Mouse (Mus musculus): Measurements from ENCODE around the gene Rgs7. TPM values are rescaled to one million over a fixed set of nuclear protein-coding genes. Genes with fewer than 3 reads are reported as not detected.

Rgs7 gene
- polyA plus RNA-seq, 1 experiment from 2014 or later, result 0.53 TPM

DNA sequence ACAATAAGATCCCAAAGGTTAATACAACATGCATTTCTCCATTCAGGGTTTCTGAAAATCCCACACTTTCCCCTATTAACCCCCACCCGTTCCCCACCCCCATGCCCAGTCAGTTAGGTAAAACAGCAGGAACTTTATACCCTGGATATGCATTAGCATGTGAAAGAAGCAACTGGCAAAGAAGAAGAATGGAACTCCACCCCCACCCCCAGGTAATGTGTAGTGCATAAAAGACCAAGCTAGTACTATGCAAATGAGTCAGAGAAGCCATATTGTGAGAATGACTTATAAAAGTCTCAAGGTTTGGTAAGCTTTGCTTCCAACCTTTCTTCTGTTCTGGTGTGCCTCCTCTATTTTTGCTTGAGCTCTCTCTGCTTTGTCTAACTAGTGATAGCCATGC is 468.2 kb downstream of the Rgs7 start:
- Histone ChIP-seq H3K9ac (no peak overlapping the region), H3K27ac (replicated peaks) (no peak overlapping the region), H3K4me2 (no peak overlapping the region), H3K4me3 (no peak overlapping the region), H3K4me1 (peaks cover 9% of the 10 kb centered on the region; the same call in 1 of the 2 replicates), H3K27me3 (replicated peaks) (no peaks in the 10 kb centered on the region), H3K9me3 (no peaks in the 10 kb centered on the region), H3K36me3 (no peaks in the 10 kb centered on the region)
- no peak for ATAC-seq (ENCODE audit: extremely low read depth, insufficient number of reproducible peaks, low FRiP score, low TSS enrichment)
- WGBS, result 71% methylated on average over 1 of the region's 1 CpGs

Other genes starting within 250 kb of the Rgs7 start
- 0.07 and 0.17 TPM in 2 replicates for gene Kmo, start 127.9 kb upstream of the Rgs7 start, polyA plus RNA-seq (2015; fragmentation: Nextera tagmentation; extraction: Ambion mirVana)
- 211 and 247 TPM in 2 replicates for gene Fh1, start 133.1 kb upstream of the Rgs7 start, polyA plus RNA-seq (2015; fragmentation: Nextera tagmentation; extraction: Ambion mirVana)
- gene Opn3, start 200.3 kb upstream of the Rgs7 start, polyA plus RNA-seq (2015; fragmentation: Nextera tagmentation; extraction: Ambion mirVana), result 10.9 and 14.5 TPM in 2 replicates
- 3.5 and 3.7 TPM in 2 replicates for gene Chml, start 200.4 kb upstream of the Rgs7 start, polyA plus RNA-seq (2015; fragmentation: Nextera tagmentation; extraction: Ambion mirVana)
- not detected in 2 replicates for gene Wdr64, start 206.1 kb upstream of the Rgs7 start, polyA plus RNA-seq (2015; fragmentation: Nextera tagmentation; extraction: Ambion mirVana)